Mouse (Mus musculus): Measurements from ENCODE around the gene 2010111I01Rik. TPM values are rescaled to one million over a fixed set of nuclear protein-coding genes. Genes with fewer than 3 reads are reported as not detected.
"Not testable (repeated sequence)": the region's sequence is repeated elsewhere in the genome, so short reads cannot be mapped to it uniquely, and the experiment has no call there.

Gene 2010111I01Rik
- polyA plus RNA-seq, 1 experiment from 2014 or later, result 93.5 TPM

DNA sequence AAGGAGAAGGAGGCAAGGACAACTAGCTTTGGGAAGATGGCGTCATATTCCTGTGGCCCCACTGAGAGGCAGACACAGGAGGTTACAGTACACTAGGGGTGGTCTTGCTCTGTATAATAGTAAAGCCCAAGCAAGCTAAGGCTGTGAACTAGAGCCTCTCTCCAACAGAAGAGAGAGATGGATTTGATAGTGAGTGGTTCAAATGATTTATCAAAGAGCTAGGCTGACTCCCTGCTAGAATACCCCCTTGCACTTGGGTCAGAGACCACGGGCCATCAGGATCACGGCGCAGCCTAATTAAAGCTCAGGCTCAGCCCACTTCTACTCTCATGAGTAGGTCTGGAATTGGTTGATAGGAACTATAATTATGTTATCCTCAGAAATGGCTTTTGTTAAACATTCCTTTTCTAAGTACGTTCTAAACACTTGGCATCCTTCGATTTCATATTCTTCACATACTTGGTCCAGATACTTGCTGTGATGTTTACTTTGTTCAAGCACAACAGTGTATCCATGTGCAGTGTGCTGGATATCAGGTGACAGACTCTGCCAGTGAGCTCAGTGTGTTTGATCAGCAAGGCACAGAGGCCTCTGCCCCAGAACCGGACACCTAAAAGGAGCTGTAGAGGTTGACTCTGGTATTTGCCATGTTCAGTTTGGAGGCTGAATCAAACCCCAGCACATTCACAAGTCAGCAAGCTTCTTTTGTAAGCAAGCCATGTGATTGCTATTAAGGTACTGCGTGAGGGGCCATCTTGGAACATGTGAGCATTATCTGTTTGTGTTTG lies 261.3 kb downstream of the 2010111I01Rik start:
- Histone ChIP-seq H3K4me1 (replicated peaks) (peaks cover 2% of the 10 kb centered on the region; the same call in 1 of the 2 replicates), H3K4me3 (replicated peaks) (no peak overlapping the region), H3K4me2 (replicated peaks) (no peak overlapping the region), H3K27me3 (replicated peaks) (no peaks in the 10 kb centered on the region), H3K9me3 (no peaks in the 10 kb centered on the region), H3K36me3 (no peaks in the 10 kb centered on the region), H3K27ac (no peak overlapping the region), H3K9ac (no peak overlapping the region)
- ATAC-seq, result no peak
- 76% methylated on average over 8 of the region's 8 CpGs for WGBS

GRCm38 (mm10) chr13:63227785-63228184 lies 263.1 kb downstream of the 2010111I01Rik start:
- H3K9me3 ChIP-seq, result no peaks in the 10 kb centered on the region
- 88% methylated on average over 3 of the region's 3 CpGs for WGBS
- no peak overlapping the region for H3K9ac ChIP-seq
- no peak for ATAC-seq
- no peaks in the 10 kb centered on the region for H3K27me3 ChIP-seq (replicated peaks)
- H3K4me2 ChIP-seq (replicated peaks), result no peak overlapping the region
- peaks cover 18% of the 10 kb centered on the region for H3K4me1 ChIP-seq (replicated peaks)
- H3K27ac ChIP-seq, result no peak overlapping the region
- no peak overlapping the region for H3K4me3 ChIP-seq (replicated peaks)
- no peaks in the 10 kb centered on the region for H3K36me3 ChIP-seq

DNA sequence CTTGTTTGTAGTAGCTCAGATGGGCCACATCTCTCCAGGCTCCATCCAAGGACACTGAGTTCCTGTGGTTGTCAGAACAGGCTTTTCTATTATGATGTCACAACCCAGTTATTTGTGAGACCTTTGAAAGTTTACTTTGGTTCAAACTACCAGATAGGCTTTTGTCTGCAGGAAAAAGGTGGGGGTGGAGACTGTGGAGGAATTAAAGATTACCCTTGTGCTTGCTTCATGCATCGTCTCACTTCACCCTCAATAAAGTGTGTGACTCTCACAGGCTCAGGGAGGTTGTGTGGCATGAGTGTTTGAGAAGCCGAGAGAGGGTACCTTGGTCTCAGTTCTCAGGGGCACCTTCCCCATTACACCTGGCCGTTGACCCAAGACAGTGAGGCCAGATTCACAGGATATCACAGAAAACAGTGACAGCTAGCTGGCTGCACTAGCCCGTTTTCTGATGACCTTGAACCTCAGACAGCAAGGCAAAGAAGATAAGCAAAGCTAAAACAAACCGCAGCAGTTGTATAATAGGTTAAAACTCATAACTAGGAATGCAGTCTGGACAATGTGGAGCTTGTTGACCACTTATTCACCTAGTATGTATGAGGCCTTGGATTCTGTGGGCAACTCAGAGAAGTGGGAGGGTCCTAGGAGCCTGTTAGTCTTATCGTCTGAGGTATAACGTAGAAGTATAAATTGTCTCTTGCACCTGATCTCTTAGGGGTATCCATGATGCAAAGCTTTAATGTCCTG lies 266.4 kb downstream of the 2010111I01Rik start:
- H3K4me1 ChIP-seq (replicated peaks), result peaks cover 20% of the 10 kb centered on the region
- H3K9ac ChIP-seq, result no peak overlapping the region
- no peaks in the 10 kb centered on the region for H3K27me3 ChIP-seq (replicated peaks)
- no peaks in the 10 kb centered on the region for H3K36me3 ChIP-seq
- H3K9me3 ChIP-seq, result no peaks in the 10 kb centered on the region
- peak; percentile 67 for ATAC-seq
- H3K4me2 ChIP-seq (replicated peaks), result peak overlapping the region; percentile 14; the same call in 1 of the 2 replicates
- no peak overlapping the region for H3K4me3 ChIP-seq (replicated peaks)
- WGBS, result 48% methylated on average over 7 of the region's 7 CpGs
- H3K27ac ChIP-seq, result peak overlapping the region; percentile 72

DNA sequence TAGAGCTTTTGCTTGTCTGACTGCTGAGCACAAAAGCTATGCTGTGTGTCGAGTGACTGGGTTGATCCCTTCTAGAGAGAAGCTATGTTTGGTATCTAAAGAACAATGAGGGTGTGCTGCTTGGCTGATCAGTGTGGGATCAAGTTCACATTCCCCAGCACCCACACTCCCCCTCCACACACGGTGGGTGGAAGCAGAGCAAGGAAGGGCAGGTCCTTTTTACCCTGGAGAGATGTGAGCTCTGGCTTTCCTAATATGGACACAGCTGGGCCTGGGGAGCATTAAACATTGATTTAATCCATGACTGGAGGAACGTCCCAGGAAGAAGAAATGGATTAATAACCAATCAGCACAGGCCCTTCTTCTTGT lies 267.0 kb downstream of the 2010111I01Rik start:
- no peaks in the 10 kb centered on the region for H3K27me3 ChIP-seq (replicated peaks)

DNA sequence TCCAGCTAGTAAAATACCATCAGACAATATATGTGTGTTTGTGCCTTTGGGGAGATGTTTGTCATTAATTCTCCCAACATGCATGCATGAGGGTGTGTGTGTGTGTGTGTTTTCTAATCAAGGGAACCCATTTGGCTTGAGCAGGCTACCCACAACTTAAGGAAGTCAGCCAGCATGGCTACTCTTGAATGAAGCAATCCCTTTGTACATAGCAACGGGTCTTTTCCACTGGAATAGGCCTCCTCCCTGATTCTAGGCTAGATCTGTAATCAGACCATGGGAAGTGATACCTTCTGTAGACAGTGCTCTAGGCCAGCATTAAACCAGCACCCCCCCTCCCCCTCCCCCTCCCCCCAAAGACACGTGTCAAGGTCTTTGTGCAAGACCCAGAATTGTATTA lies 267.9 kb downstream of the 2010111I01Rik start:
- no peaks in the 10 kb centered on the region for H3K9me3 ChIP-seq
- H3K4me3 ChIP-seq (replicated peaks), result no peak overlapping the region
- no peaks in the 10 kb centered on the region for H3K36me3 ChIP-seq
- ATAC-seq, result no peak
- H3K27ac ChIP-seq, result peak overlapping the region; percentile 72
- WGBS, result 58% methylated on average over 2 of the region's 2 CpGs
- H3K4me1 ChIP-seq (replicated peaks), result peaks cover 22% of the 10 kb centered on the region
- H3K27me3 ChIP-seq (replicated peaks), result no peaks in the 10 kb centered on the region
- no peak overlapping the region for H3K9ac ChIP-seq
- no peak overlapping the region for H3K4me2 ChIP-seq (replicated peaks)

More for the DNA sequence above, 267.0 kb downstream of the 2010111I01Rik start:
- no peaks in the 10 kb centered on the region for H3K9me3 ChIP-seq
- no peak overlapping the region for H3K4me3 ChIP-seq (replicated peaks)
- H3K27ac ChIP-seq, result peak overlapping the region; percentile 72
- WGBS, result 11% methylated on average over 3 of the region's 3 CpGs
- H3K4me2 ChIP-seq (replicated peaks), result 0 out of 2 replicates have a peak overlapping the region, but pooled peaks have one; percentile 14
- H3K9ac ChIP-seq, result no peak overlapping the region
- peak; percentile 72 for ATAC-seq
- H3K4me1 ChIP-seq (replicated peaks), result peaks cover 22% of the 10 kb centered on the region
- no peaks in the 10 kb centered on the region for H3K36me3 ChIP-seq

DNA sequence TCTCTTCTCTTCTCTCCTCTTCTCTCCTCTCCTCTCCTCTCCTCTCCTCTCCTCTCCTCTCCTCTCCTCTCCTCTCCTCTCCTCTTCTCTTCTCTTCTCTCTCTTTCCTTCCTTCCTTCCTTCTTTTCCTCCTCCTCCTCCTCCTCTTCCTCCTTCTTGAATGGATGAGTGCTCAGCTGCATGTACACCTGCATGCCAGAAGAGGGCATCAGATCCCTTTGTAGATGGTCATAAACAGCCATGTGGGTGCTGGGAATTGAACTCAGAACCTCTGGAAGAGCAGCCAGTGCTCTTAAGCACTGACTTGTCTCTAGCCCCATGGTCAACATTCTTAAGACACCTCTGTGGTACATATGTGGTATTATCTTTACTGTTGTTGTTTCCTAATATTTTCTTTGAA lies 269.8 kb downstream of the 2010111I01Rik start:
- H3K4me1 ChIP-seq (replicated peaks), result peaks cover 24% of the 10 kb centered on the region
- not testable (repeated sequence) for H3K4me3 ChIP-seq (replicated peaks); H3K4me2 ChIP-seq (replicated peaks); H3K9me3 ChIP-seq; H3K9ac ChIP-seq; H3K36me3 ChIP-seq; ATAC-seq; H3K27ac ChIP-seq; H3K27me3 ChIP-seq (replicated peaks)

DNA sequence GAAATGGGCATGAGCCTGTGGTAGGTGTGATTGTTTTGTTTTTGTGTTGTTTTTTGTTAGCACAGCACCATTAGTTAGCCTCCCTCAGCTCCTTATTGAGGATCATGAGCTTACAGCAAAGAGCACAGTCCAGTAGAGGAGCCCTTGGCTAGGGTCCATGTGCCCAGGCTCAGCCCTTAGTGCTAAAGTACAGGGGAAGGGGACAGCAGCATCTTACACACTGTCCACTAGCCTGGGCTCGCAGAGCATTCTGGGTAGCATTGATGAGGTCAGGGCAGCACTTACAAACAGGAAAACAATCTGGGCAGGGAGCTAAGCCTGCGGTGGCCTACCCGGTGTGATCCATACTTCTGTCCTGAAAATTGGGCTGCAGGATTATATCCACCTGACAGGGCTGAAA lies 270.9 kb downstream of the 2010111I01Rik start:
- ATAC-seq, result no peak
- peaks cover 24% of the 10 kb centered on the region for H3K4me1 ChIP-seq (replicated peaks)
- no peaks in the 10 kb centered on the region for H3K36me3 ChIP-seq
- H3K27me3 ChIP-seq (replicated peaks), result no peaks in the 10 kb centered on the region
- 82% methylated on average over 3 of the region's 3 CpGs for WGBS
- no peak overlapping the region for H3K4me2 ChIP-seq (replicated peaks)
- no peak overlapping the region for H3K9ac ChIP-seq
- H3K27ac ChIP-seq, result no peak overlapping the region
- H3K4me3 ChIP-seq (replicated peaks), result no peak overlapping the region
- no peaks in the 10 kb centered on the region for H3K9me3 ChIP-seq

GRCm38 (mm10) chr13:63236159-63236893 lies 271.6 kb downstream of the 2010111I01Rik start:
- H3K27ac ChIP-seq, result peak overlapping the region; percentile 65; the same call in 1 of the 2 replicates
- peaks cover 18% of the 10 kb centered on the region for H3K4me1 ChIP-seq (replicated peaks)

GRCm38 (mm10) chr13:63238045-63238444 lies 273.4 kb downstream of the 2010111I01Rik start:
- Histone ChIP-seq H3K4me3 (replicated peaks) (no peak overlapping the region), H3K4me2 (replicated peaks) (peak overlapping the region; percentile 39; the same call in 1 of the 2 replicates), H3K9ac (no peak overlapping the region), H3K27ac (peak overlapping the region; percentile 96), H3K27me3 (replicated peaks) (no peaks in the 10 kb centered on the region), H3K36me3 (peaks cover 4% of the 10 kb centered on the region; the same call in 1 of the 2 replicates), H3K4me1 (replicated peaks) (peaks cover 23% of the 10 kb centered on the region), H3K9me3 (no peaks in the 10 kb centered on the region)
- WGBS, result 69% methylated on average over 7 of the region's 7 CpGs
- ATAC-seq, result peak; percentile 54

More at GRCm38 (mm10) chr13:63236159-63236893, 271.6 kb downstream of the 2010111I01Rik start:
- H3K27me3 ChIP-seq (replicated peaks), result no peaks in the 10 kb centered on the region
- H3K36me3 ChIP-seq, result no peaks in the 10 kb centered on the region
- WGBS, result 29% methylated on average over 5 of the region's 5 CpGs
- H3K4me2 ChIP-seq (replicated peaks), result no peak overlapping the region
- no peak for ATAC-seq
- H3K9me3 ChIP-seq, result no peaks in the 10 kb centered on the region
- no peak overlapping the region for H3K9ac ChIP-seq
- H3K4me3 ChIP-seq (replicated peaks), result no peak overlapping the region

GRCm38 (mm10) chr13:63239301-63239804 lies 274.7 kb downstream of the 2010111I01Rik start:
- WGBS, result 7% methylated on average over 11 of the region's 11 CpGs
- no peaks in the 10 kb centered on the region for H3K27me3 ChIP-seq (replicated peaks)
- H3K36me3 ChIP-seq, result peaks cover 5% of the 10 kb centered on the region; the same call in 1 of the 2 replicates
- H3K9me3 ChIP-seq, result no peaks in the 10 kb centered on the region
- H3K27ac ChIP-seq, result peak overlapping the region; percentile 96
- peak; percentile 76 for ATAC-seq
- peak overlapping the region; percentile 64 for H3K4me3 ChIP-seq (replicated peaks)
- peaks cover 26% of the 10 kb centered on the region for H3K4me1 ChIP-seq (replicated peaks)
- H3K9ac ChIP-seq, result peak overlapping the region; percentile 76
- peak overlapping the region; percentile 83 for H3K4me2 ChIP-seq (replicated peaks)

DNA sequence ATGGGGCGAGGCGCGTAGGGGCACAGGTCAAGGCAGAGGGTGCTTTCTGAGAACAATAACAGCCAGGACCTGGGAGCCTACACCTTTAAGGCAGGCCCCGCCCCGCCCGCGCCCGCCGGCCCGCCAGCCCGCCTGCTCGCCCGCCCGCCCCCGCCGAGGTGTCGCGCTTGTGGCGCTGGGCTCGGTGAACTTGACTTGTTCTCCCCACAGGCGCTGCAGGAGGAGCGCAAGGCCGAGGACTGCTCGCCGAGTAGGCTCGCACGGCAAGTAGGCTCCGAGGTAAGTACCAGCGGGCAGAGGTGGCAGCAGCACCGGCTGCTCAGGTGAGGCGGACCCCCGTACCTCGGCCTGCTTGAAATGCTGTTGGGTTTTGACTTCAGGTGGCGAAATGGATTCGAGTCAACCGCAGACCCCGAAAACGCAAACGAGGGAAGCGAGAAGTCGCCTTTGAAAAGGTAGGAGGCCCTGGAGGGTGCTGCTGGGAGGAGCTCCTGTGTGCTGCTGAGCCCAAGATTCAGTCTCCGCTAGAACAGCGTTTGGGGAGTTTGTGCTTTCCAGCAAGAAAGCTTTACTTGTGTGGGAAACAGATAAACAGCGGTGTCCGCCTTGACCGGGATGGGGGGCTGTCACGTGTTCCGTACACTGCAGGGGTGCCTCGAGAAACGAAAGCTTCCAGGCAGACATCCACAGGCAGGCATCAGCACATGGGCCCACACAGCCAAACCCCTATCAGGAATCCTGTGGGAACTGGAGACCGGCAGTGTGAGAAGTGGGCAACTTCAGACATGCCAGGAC lies 275.4 kb downstream of the 2010111I01Rik start:
- peak; percentile 91 for ATAC-seq
- Histone ChIP-seq H3K4me2 (replicated peaks) (peak overlapping the region; percentile 83), H3K27ac (peak overlapping the region; percentile 96), H3K27me3 (replicated peaks) (no peaks in the 10 kb centered on the region), H3K4me1 (replicated peaks) (peaks cover 26% of the 10 kb centered on the region), H3K9me3 (no peaks in the 10 kb centered on the region), H3K9ac (peak overlapping the region; percentile 76), H3K4me3 (replicated peaks) (peak overlapping the region; percentile 64), H3K36me3 (peaks cover 5% of the 10 kb centered on the region; the same call in 1 of the 2 replicates)
- WGBS, result under 1% methylated on average over 51 of the region's 51 CpGs
